ENCODE assay signal across 9 mouse cellular contexts in genomic region chr6:136875670-136876069, GRCm38 (mm10). TPM values are rescaled to one million over a fixed set of nuclear protein-coding genes. Genes with fewer than 3 reads are reported as not detected.
DNase-seq lines count a peak whose midpoint lies in the region; ATAC-seq and TF ChIP-seq lines count a peak whose summit lies in the region.
"Had no signal": no experiment of that assay in that cellular context is flagged by ENCODE, and none has a peak within 500 bp of the region (broad histone marks: within the 10 kb centered on the region; RNA-seq: fewer than 3 reads in every experiment).

TSS of gene Mgp (minus strand) at chr6:136875823.

- no peaks in the 10 kb centered on the region; the same call in 1 of the 2 replicates for H3K4me1 ChIP-seq in hindbrain, embryonic 16.5 days (ENCODE audit: control insufficient read depth, insufficient read depth, low read depth, low read length)
- H3K4me1 ChIP-seq in limb, embryonic 13.5 days: peaks cover 32% of the 10 kb centered on the region
- no peaks in the 10 kb centered on the region for H3K4me1 ChIP-seq in small intestine, adult 2 months (ENCODE audit: control insufficient read depth, insufficient read depth, insufficient read length, low read length)
- peaks cover 3% of the 10 kb centered on the region; the same call in 1 of the 2 replicates for H3K4me1 ChIP-seq in forebrain, embryonic 12.5 days

- intact Hi-C loops in gastrocnemius, adult 2 months (cut with DNase I): no loop called here

- peak within 1 kb of the TSS; percentile 23 for H3K4me2 ChIP-seq in hindbrain, embryonic 16.5 days (ENCODE audit: low read length)
- peak within 1 kb of the TSS; percentile 63 for H3K4me2 ChIP-seq in limb, embryonic 13.5 days (replicated peaks)
- H3K4me2 ChIP-seq in forebrain, embryonic 12.5 days: no peak within 1 kb of the TSS

- no peaks in the 10 kb centered on the region for H3K9me3 ChIP-seq in hindbrain, embryonic 16.5 days (ENCODE audit: control insufficient read depth, low read length)
- no peaks in the 10 kb centered on the region for H3K9me3 ChIP-seq in limb, embryonic 13.5 days
- no peaks in the 10 kb centered on the region for H3K9me3 ChIP-seq in forebrain, embryonic 12.5 days

- no peak within 1 kb of the TSS for H3K9ac ChIP-seq in hindbrain, embryonic 16.5 days (ENCODE audit: low read depth, low read length)
- H3K9ac ChIP-seq in limb, embryonic 13.5 days: peak within 1 kb of the TSS; percentile 67
- no peak within 1 kb of the TSS for H3K9ac ChIP-seq in forebrain, embryonic 12.5 days

- no peaks in the 10 kb centered on the region for H3K27me3 ChIP-seq in hindbrain, embryonic 16.5 days (replicated peaks; ENCODE audit: control insufficient read depth, insufficient read depth, low read length)
- H3K27me3 ChIP-seq in limb, embryonic 13.5 days: no peaks in the 10 kb centered on the region
- no peaks in the 10 kb centered on the region; the same call in 1 of the 2 replicates for H3K27me3 ChIP-seq in small intestine, adult 2 months (ENCODE audit: control insufficient read depth, insufficient read depth, low read length)
- H3K27me3 ChIP-seq in forebrain, embryonic 12.5 days: no peaks in the 10 kb centered on the region

- H3K36me3 ChIP-seq in hindbrain, embryonic 16.5 days (ENCODE audit: control insufficient read depth, insufficient read depth, low read length): no peaks in the 10 kb centered on the region
- 0 out of 2 replicates have a peak, but pooled peaks cover 5% of the 10 kb centered on the region for H3K36me3 ChIP-seq in limb, embryonic 13.5 days
- no peaks in the 10 kb centered on the region for H3K36me3 ChIP-seq in small intestine, adult 2 months (ENCODE audit: control insufficient read depth, insufficient read depth, low read length)
- H3K36me3 ChIP-seq in forebrain, embryonic 12.5 days (replicated peaks): no peaks in the 10 kb centered on the region

- 65% methylated on average over 9 of the region's 9 CpGs for WGBS in hindbrain, embryonic 16.5 days
- 15% methylated on average over 9 of the region's 9 CpGs for WGBS in limb, embryonic 13.5 days
- WGBS in small intestine, adult 2 months: 57% methylated on average over 9 of the region's 9 CpGs
- WGBS in forebrain, embryonic 12.5 days: 75% methylated on average over 9 of the region's 9 CpGs

- TF ChIP-seq CTCF in gastrocnemius, adult 2 months (IDR thresholded peaks at IDR 0.05): no peak
- no peak for TF ChIP-seq CTCF in small intestine, adult 2 months (IDR thresholded peaks at IDR 0.05; ENCODE audit: extremely low read depth, insufficient read length, insufficient replicate concordance, low read depth, low read length)

- H3K27ac ChIP-seq in gastrocnemius, adult 2 months: peak within 1 kb of the TSS; percentile 78
- no peak within 1 kb of the TSS for H3K27ac ChIP-seq in hindbrain, embryonic 16.5 days (ENCODE audit: low read depth, low read length)
- H3K27ac ChIP-seq in limb, embryonic 13.5 days: peak within 1 kb of the TSS; percentile 85
- 0 out of 2 replicates have a peak within 1 kb of the TSS, but pooled peaks have one; percentile 35 for H3K27ac ChIP-seq in small intestine, adult 2 months (ENCODE audit: insufficient read depth, low read depth, low read length)
- H3K27ac ChIP-seq in forebrain, embryonic 12.5 days: no peak within 1 kb of the TSS

- no peak for TF ChIP-seq POLR2A in small intestine, adult 2 months (IDR thresholded peaks at IDR 0.05; ENCODE audit: low read depth, low read length)

- no peak for ATAC-seq in hindbrain, embryonic 16.5 days
- peak; percentile 90 for ATAC-seq in limb, embryonic 13.5 days (ENCODE audit: low FRiP score, low read depth)
- ATAC-seq in forebrain, embryonic 12.5 days (ENCODE audit: low FRiP score): no peak

- peak within 1 kb of the TSS; percentile 68 for H3K4me3 ChIP-seq in gastrocnemius, adult 2 months
- no peak within 1 kb of the TSS for H3K4me3 ChIP-seq in hindbrain, embryonic 16.5 days (ENCODE audit: low read length)
- H3K4me3 ChIP-seq in limb, embryonic 13.5 days: peak within 1 kb of the TSS; percentile 46
- peak within 1 kb of the TSS; percentile 35; the same call in 1 of the 2 replicates for H3K4me3 ChIP-seq in small intestine, adult 2 months (ENCODE audit: low read depth, low read length)
- no peak within 1 kb of the TSS for H3K4me3 ChIP-seq in forebrain, embryonic 12.5 days (replicated peaks)

- no peak for DNase-seq in adrenal gland, adult 18-20 months (ENCODE audit: low spot score in 2 of 2)
- no peak for DNase-seq in adrenal gland, adult (ENCODE audit: inconsistent age in 2 of 2, low spot score in 1 of 2)
- peak; percentile 18 for DNase-seq in adrenal gland, postnatal 10 days
- peak; percentile 44 for DNase-seq in gastrocnemius, adult 2 months

RNA-seq across cellular contexts. Expression of gene Mgp, which starts in this region (rescaled TPM):
- 100 to 1,000 TPM; 192 to 202 TPM for total RNA-seq in adrenal gland, adult 18-20 months (2021)
- total RNA-seq in adrenal gland, postnatal 10 days (2021): 100 to 1,000 TPM; 187 to 232 TPM
- total RNA-seq in gastrocnemius, adult 2 months (2021): 100 to 1,000 TPM in 1 of 2 experiments, 10 to 100 TPM in 1; 52.8 to 161 TPM
- polyA plus RNA-seq in hindbrain, embryonic 16.5 days (2015; fragmentation: Nextera tagmentation; extraction: Ambion mirVana): 28.6 and 31.5 TPM in 2 replicates
- 180 and 183 TPM in 2 replicates for polyA plus RNA-seq in limb, embryonic 13.5 days (2015; fragmentation: Nextera tagmentation; extraction: Ambion mirVana)
- polyA plus RNA-seq in small intestine, adult 2 months (2012; rRNA removed): 76.2 and 91.8 TPM in 2 replicates
- polyA plus RNA-seq in forebrain, embryonic 12.5 days (2016; fragmentation: Nextera tagmentation; extraction: Ambion mirVana): 6.2 and 7.2 TPM in 2 replicates
- total RNA-seq: common myeloid progenitor, adult 5-6 weeks had no signal

Comparison
In these comparisons a context has a peak if more than half of its experiments do, and no peak if none do; other contexts are left out.
1. DNase-seq: peak in adrenal gland, postnatal 10 days (single experiment) and gastrocnemius, adult 2 months (single experiment); none in adrenal gland, adult 18-20 months (0 of 2) and adrenal gland, adult (0 of 2).
2. H3K27ac ChIP-seq: peak in gastrocnemius, adult 2 months (single experiment), limb, embryonic 13.5 days (single experiment) and small intestine, adult 2 months (single experiment); none in hindbrain, embryonic 16.5 days (single experiment) and forebrain, embryonic 12.5 days (single experiment).
3. H3K4me3 ChIP-seq: peak in gastrocnemius, adult 2 months (single experiment), limb, embryonic 13.5 days (single experiment) and small intestine, adult 2 months (single experiment); none in hindbrain, embryonic 16.5 days (single experiment) and forebrain, embryonic 12.5 days (single experiment).